Mouse (Mus musculus) MEL (cell line): ENCODE results near the gene Fdxacb1.

ENCODE experiments used
- CTCF ChIP-seq, 3 experiments: IDR thresholded peaks in 2 of 3; conservative IDR thresholded peaks in 1 of 3; 2 replicates each; pipeline ENCODE4 v1.5.1; 2011 to 2012; ENCODE audit warnings: low read length in 3 of 3, low read depth in 2 of 3, mild to moderate bottlenecking in 2 of 3, improper control_type of control experiment in 1 of 3, inconsistent platforms in 1 of 3, mixed read lengths in 1 of 3, moderate library complexity in 1 of 3; ENCODE audit not compliant: control insufficient read depth in 1 of 3, insufficient read depth in 1 of 3, poor library complexity in 1 of 3, severe bottlenecking in 1 of 3
- EP300 ChIP-seq, 2 experiments: IDR thresholded peaks; 2 replicates each; pipeline ENCODE4 v1.6.1; 2011; ENCODE audit warnings: improper control_type of control experiment in 2 of 2, low read length in 2 of 2, low read depth in 1 of 2, mild to moderate bottlenecking in 1 of 2
- ETS1 ChIP-seq: IDR thresholded peaks from 2 replicates; pipeline ENCODE4 v1.6.1; 2012; ENCODE audit warnings: low read depth, mild to moderate bottlenecking, inconsistent platforms, low read length, improper control_type of control experiment, moderate library complexity
- POLR2AphosphoS5 ChIP-seq: IDR thresholded peaks from 2 replicates; pipeline ENCODE4 v1.6.1; 2012; ENCODE audit warnings: low read depth, borderline replicate concordance, mild to moderate bottlenecking, inconsistent platforms, low read length, moderate library complexity, mixed read lengths
- ZC3H11A ChIP-seq: IDR thresholded peaks from 2 replicates; pipeline ENCODE4 v1.6.1; 2012; ENCODE audit warnings: low read depth, mild to moderate bottlenecking, inconsistent platforms, low read length, improper control_type of control experiment
- ZMIZ1 ChIP-seq: IDR thresholded peaks from 2 replicates; pipeline ENCODE4 v1.6.1; 2012; ENCODE audit warnings: low read depth, mild to moderate bottlenecking, inconsistent platforms, low read length, improper control_type of control experiment, moderate library complexity

DNA sequence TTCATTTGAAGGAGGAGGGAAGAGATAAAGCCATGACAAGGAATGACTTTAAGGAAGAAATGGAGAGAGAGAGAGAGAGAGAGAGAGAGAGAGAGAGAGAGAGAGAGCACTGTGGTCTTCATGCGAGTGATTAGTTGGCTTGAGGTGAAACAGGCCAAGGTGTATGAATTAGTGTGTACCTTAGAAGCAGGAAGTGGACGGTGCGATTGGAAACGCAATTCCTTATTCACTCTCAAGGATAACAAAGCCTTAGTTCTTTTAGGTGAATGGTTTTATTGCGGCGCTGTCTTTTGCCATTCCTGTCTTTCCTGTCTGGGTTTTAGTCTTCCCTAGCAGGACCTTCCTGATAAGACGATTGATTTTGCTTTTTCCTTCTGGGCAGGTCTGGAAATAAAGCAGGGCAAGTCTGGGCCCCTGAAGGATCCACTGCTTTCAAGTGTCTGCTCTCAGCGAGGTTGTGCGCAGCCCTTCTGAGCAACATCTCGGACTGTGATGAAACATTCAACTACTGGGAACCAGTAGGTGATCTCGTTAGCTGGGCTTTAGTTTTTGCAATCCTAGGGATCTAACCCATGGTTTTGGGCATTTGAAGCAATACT lies 8.2 kb downstream of the Fdxacb1 start:
- TF ChIP-seq POLR2AphosphoS5 (no peak), ZMIZ1 (no peak), CTCF (IDR thresholded peaks at IDR 0.05 in 2 of 3, conservative IDR thresholded peaks at IDR 0.05 in 1 of 3; ENCODE audit: control insufficient read depth in 1 of 3, insufficient read depth in 1 of 3, low read depth in 2 of 3, low read length in 3 of 3, poor library complexity in 1 of 3, severe bottlenecking in 1 of 3) (no peak), ZC3H11A (no peak), EP300 (IDR thresholded peaks at IDR 0.05; ENCODE audit: low read depth in 1 of 2, low read length in 2 of 2) (no peak), ETS1 (no peak)
